Mouse (Mus musculus): ENCODE measurements around the gene Ehbp1. TPM values are rescaled to one million over a fixed set of nuclear protein-coding genes. Genes with fewer than 3 reads are reported as not detected.

The Ehbp1 gene
- polyA plus RNA-seq, 1 experiment from 2014 or later: 6.3 TPM

DNA sequence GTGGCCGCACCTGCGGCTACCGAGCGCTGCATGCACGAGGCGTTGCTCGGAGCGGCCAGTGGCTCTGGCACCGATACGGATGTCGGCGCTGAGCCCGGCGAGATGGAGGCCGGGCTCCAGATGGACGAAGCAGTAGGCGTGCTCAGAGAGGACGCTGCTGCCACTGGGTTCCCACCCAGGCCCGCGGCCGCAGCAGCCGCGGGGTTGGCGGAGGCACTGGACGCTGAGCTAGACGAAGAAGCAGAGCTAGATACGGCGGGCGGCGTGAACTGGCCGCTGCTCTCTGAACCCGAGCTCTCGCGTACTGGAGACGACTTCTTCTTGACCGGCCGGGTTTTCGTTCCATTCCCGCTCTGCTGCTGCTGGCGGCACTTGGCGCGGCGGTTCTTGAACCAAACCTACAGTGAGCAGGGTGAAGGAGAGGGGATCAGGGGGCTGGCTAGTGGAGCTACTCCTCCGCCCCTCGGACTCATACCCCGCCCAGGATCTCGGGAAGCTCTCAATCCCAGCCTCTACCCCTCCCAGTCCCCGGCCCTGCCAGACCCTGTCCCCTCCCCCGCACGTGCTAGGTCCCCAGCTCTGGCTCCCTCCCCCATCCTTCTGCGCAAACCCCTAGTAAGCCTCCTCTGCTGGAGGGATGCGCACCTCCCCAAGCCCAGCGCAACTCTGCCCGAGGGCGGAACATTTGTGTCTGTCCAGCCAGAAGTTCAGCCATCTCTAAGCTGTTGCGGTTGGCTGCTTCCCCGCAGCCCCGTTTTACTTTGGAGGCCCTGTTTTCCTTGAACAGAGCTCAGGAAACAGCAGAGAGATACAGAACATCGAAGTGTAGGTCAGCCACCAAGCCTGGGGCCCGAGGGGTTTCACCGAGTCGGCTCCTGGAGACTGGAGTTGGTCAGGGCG is 345.2 kb downstream of the Ehbp1 start:
- H3K27me3 ChIP-seq (replicated peaks; ENCODE audit: control insufficient read depth, insufficient read depth, low read length): peaks cover 98% of the 10 kb centered on the region
- peak overlapping the region; percentile 28 for H3K4me3 ChIP-seq (ENCODE audit: low read depth, low read length)
- ATAC-seq (replicated peaks; ENCODE audit: low FRiP score) (no peak), DNase-seq (ENCODE audit: low spot score) (peak; percentile 58)
- WGBS: under 1% methylated on average over 63 of the region's 63 CpGs
- H3K27ac ChIP-seq (ENCODE audit: low read depth, low read length): no peak overlapping the region
- peaks cover 14% of the 10 kb centered on the region for H3K4me1 ChIP-seq (replicated peaks; ENCODE audit: control insufficient read depth, insufficient read depth, low read length)
- no peaks in the 10 kb centered on the region for H3K36me3 ChIP-seq (ENCODE audit: control insufficient read depth, insufficient read depth, low read length)
- H3K9ac ChIP-seq (ENCODE audit: low read depth, low read length): no peak overlapping the region
- no peaks in the 10 kb centered on the region for H3K9me3 ChIP-seq (ENCODE audit: control insufficient read depth, low read length)
- peak overlapping the region; percentile 36 for H3K4me2 ChIP-seq

DNA sequence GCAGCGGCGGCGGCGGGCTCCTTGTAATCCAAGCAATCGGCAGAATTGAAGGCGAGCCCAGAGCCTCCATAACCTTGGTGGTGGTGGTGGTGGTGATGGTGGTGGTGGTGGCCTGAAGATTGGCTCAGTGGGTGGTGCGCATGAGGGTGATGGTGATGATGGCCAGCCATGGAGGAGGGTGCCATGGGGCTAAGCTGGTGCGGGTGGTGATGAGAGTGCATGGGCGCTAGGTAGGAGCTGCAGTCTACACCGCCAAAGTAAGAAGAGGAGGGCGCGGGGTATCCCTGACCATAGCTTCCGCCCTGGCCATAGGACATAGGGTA is 345.8 kb downstream of the Ehbp1 start:
- no peaks in the 10 kb centered on the region for H3K9me3 ChIP-seq (ENCODE audit: control insufficient read depth, low read length)
- no peak for DNase-seq (ENCODE audit: low spot score)
- no peak overlapping the region for H3K27ac ChIP-seq (ENCODE audit: low read depth, low read length)
- peak overlapping the region; percentile 28 for H3K4me3 ChIP-seq (ENCODE audit: low read depth, low read length)
- H3K4me2 ChIP-seq: peak overlapping the region; percentile 36
- H3K27me3 ChIP-seq (replicated peaks; ENCODE audit: control insufficient read depth, insufficient read depth, low read length): peaks cover 97% of the 10 kb centered on the region
- 2% methylated on average over 13 of the region's 13 CpGs for WGBS
- 0 out of 2 replicates have a peak, but pooled peaks have one; percentile 8 for ATAC-seq (replicated peaks; ENCODE audit: low FRiP score)
- peaks cover 8% of the 10 kb centered on the region for H3K4me1 ChIP-seq (replicated peaks; ENCODE audit: control insufficient read depth, insufficient read depth, low read length)
- no peaks in the 10 kb centered on the region for H3K36me3 ChIP-seq (ENCODE audit: control insufficient read depth, insufficient read depth, low read length)
- no peak overlapping the region for H3K9ac ChIP-seq (ENCODE audit: low read depth, low read length)

DNA sequence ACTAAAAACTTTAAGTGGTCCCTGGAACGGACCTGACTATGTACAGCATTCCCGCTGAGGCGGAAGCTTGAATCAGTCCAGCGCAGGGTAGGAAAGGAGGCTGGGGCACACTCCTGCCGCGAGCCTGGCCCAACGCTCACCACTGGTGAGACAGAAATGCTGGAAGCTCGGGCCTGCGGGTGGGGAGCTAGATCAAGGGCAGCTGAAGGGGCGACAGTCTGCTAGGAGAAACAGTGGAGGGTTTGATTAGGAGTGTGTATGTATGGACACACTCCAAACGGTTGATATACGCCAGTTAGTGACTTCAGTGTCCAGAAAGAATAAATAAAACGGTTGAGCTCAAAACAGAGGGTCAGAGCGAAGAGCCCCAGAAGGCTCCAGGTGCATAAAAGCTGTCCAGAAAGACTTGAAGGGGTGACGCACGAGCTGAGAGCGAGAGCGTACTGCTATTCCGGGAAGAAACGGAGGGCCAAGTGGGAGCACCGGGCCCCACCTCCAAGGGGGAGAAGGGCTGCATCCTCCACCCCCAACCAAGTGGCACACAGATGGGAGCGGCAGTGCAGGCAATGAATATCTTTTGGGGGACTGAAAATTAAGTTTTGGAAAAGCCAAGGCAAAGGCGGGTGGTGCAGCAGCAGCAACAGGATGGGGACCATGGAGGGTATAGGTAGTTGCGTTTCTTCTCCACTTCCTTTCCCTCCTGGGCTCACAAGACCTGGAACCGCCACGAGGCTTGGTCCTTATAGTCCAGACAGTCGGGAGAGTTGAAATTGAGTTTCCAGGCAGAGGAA is 346.4 kb downstream of the Ehbp1 start:
- Histone ChIP-seq H3K9me3 (ENCODE audit: control insufficient read depth, low read length) (no peaks in the 10 kb centered on the region), H3K4me2 (no peak overlapping the region), H3K4me1 (replicated peaks; ENCODE audit: control insufficient read depth, insufficient read depth, low read length) (peaks cover 8% of the 10 kb centered on the region; the same call in 1 of the 2 replicates), H3K36me3 (ENCODE audit: control insufficient read depth, insufficient read depth, low read length) (no peaks in the 10 kb centered on the region), H3K27ac (ENCODE audit: low read depth, low read length) (no peak overlapping the region), H3K4me3 (ENCODE audit: low read depth, low read length) (no peak overlapping the region), H3K27me3 (replicated peaks; ENCODE audit: control insufficient read depth, insufficient read depth, low read length) (peaks cover 96% of the 10 kb centered on the region), H3K9ac (ENCODE audit: low read depth, low read length) (no peak overlapping the region)
- WGBS: 4% methylated on average over 27 of the region's 27 CpGs
- peak; percentile 50 for DNase-seq (ENCODE audit: low spot score)
- ATAC-seq (replicated peaks; ENCODE audit: low FRiP score): no peak

DNA sequence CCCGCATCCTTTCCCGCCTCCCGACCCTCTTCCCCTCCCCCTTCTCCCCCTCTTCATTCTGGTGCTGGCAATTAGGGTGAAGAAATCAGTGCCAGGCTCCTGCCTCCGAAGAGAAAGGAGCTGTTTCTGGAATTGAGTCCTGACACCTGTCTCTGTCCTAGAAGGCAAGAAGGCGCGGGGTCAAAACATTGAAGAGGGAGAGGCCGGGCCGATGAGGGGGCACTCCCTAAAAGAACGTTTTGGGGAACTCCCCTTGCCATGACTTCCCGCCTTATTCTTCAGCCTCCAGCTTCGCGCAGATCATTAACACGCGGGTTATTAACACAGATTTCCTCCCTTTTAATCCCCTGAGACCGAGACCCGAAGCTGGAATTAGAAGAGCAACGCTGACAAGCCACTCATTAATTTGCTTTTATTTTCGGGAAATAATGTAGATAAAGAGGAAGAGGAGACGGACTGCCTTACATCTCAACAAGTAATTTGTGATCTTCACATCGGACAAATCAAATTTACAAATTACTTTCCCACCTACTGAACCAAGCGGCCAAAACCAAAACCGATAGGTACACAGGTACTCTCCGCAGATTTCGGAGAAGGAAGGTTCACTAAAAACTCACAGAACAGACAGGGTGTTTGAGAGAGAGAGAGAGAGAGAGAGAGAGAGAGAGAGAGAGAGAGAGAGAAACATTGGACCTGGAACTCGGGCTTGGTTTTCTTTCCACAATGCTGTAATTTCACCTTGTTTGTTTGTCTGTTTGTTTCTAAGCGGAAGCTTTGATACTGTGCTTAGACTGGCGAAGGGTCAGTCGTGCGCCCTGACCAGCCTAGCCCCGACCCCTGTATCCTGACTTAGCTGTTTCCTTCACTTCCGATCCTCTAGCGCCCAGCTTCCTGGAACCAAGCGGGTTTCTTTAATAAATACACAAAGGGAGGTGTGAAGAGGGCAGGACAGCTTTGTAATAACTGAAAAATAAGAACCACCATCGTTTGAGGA is 347.4 kb downstream of the Ehbp1 start:
- Histone ChIP-seq H3K4me2 (no peak overlapping the region), H3K4me1 (replicated peaks; ENCODE audit: control insufficient read depth, insufficient read depth, low read length) (peaks cover 8% of the 10 kb centered on the region; the same call in 1 of the 2 replicates), H3K9ac (ENCODE audit: low read depth, low read length) (no peak overlapping the region), H3K36me3 (ENCODE audit: control insufficient read depth, insufficient read depth, low read length) (no peaks in the 10 kb centered on the region), H3K27ac (ENCODE audit: low read depth, low read length) (no peak overlapping the region), H3K9me3 (ENCODE audit: control insufficient read depth, low read length) (no peaks in the 10 kb centered on the region), H3K27me3 (replicated peaks; ENCODE audit: control insufficient read depth, insufficient read depth, low read length) (peaks cover 90% of the 10 kb centered on the region), H3K4me3 (ENCODE audit: low read depth, low read length) (no peak overlapping the region)
- DNase-seq (ENCODE audit: low spot score) (peak; percentile 53), ATAC-seq (replicated peaks; ENCODE audit: low FRiP score) (no peak)
- WGBS: 2% methylated on average over 34 of the region's 34 CpGs

DNA sequence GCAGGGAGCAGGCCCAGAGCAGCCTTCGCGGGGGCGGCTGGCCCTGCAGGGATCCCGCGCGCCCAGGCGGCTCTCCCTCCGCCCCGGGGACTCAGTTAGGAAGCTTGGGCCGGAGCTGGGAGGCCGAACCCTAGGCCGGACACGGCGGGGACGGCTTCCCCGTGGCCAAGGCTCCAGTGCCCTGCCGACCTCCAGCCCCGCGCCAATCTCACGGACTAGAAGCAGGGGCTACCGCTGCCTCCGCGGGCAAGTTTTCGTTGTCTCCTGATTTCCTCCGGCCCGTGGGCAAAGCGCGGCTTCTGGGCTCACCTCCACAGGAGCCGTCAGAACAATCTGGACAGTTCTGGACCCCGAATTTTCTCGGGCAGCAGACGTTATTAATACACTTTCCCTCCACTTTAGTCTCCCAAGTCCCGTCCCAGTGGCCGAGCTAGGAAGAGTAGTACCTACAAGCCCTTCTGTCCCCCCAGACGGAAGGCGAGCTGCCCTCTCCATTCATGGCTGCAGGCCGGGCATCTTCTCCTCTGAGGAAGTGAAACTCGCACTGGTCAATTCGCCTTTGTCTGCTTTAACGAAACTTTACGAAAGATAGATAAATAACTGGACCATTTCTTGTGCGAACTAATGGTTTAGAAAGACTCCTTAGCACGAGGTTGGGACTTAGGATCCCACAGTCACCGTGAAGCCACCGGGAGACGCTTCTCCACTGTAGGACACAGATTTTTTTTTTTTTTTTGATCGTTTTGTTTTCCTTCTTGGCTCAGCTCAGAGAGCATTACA is 348.3 kb downstream of the Ehbp1 start:
- Histone ChIP-seq H3K36me3 (ENCODE audit: control insufficient read depth, insufficient read depth, low read length) (no peaks in the 10 kb centered on the region), H3K9ac (ENCODE audit: low read depth, low read length) (no peak overlapping the region), H3K4me2 (peak overlapping the region; percentile 24), H3K9me3 (ENCODE audit: control insufficient read depth, low read length) (no peaks in the 10 kb centered on the region), H3K4me1 (replicated peaks; ENCODE audit: control insufficient read depth, insufficient read depth, low read length) (peaks cover 8% of the 10 kb centered on the region; the same call in 1 of the 2 replicates), H3K4me3 (ENCODE audit: low read depth, low read length) (no peak overlapping the region), H3K27ac (ENCODE audit: low read depth, low read length) (no peak overlapping the region), H3K27me3 (replicated peaks; ENCODE audit: control insufficient read depth, insufficient read depth, low read length) (peaks cover 89% of the 10 kb centered on the region)
- peak; percentile 66 for DNase-seq (ENCODE audit: low spot score)
- no peak; the same call in 1 of the 2 replicates for ATAC-seq (replicated peaks; ENCODE audit: low FRiP score)
- WGBS: under 1% methylated on average over 46 of the region's 47 CpGs

DNA sequence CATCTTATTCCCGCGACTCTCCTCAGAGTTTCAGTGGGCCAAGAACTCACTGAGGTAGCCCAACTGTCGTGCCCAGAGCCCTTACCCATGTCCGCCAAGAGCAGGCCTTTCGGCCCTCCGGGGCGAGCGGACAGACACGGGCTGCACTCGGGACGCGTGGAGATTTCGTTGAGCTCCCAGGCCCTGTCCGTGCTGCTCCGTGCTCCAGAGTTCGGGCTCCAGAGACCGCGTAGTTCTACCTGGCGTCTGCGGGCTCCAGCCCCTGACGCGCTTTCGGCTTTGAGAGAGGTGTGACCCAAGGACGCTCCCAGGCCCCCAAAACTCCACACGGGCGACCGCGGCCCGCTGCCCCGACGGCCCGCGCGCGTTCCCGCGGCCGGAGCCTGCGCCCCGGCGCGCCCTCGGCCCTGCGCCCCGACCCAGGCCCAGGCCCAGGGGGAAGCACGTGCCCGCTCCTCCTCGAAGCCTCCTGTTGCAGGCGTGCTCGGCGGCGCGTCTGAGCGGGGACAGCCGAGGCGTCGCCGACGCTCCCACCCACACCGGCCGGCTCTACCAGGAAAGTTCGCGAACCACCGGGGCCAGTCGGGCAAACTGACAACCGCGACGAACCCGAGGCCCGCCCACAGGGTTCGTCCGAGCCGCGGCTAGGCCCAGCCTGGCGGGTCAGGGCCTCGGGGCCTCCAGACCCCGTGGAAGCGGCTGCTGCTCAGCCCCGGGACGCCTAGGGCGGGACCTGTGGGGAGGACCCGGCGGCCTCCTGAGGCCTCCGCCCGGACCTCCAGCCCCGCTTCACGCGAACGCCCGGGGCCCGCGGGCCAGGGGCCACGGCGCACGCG is 349.1 kb downstream of the Ehbp1 start:
- peak; percentile 60 for DNase-seq (ENCODE audit: low spot score)

DNA sequence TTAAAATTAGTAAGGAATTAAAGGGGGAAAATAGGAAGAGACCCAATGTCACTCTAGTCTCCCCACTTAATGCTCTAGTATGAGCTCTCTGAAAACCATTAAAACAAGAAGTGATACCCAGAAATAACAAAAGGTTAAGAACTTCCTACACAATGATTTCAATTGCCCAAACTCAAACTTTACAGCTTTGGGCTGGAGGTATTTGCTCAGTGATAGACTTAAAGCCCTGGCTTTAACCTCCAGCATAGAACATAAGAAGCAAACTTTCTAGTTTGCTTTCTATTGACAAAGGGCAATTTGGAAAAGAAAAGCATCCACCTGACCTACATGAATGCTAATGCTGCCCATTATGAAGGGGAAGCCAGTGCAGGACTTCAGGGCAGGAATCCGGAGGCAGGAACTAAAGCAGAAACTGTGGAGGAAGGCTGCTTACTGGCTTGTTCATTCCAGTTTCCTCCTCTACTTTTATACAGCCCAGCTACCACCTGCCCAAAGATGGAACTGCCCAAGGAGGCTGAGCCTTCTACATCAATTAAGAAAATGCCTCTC is 353.6 kb downstream of the Ehbp1 start:
- no peak for ATAC-seq (replicated peaks; ENCODE audit: low FRiP score)
- H3K27ac ChIP-seq (ENCODE audit: low read depth, low read length): no peak overlapping the region
- no peaks in the 10 kb centered on the region for H3K36me3 ChIP-seq (ENCODE audit: control insufficient read depth, insufficient read depth, low read length)
- H3K4me3 ChIP-seq (ENCODE audit: low read depth, low read length): no peak overlapping the region
- no peak for DNase-seq (ENCODE audit: low spot score)
- peaks cover 4% of the 10 kb centered on the region; the same call in 1 of the 2 replicates for H3K4me1 ChIP-seq (replicated peaks; ENCODE audit: control insufficient read depth, insufficient read depth, low read length)
- H3K9ac ChIP-seq (ENCODE audit: low read depth, low read length): no peak overlapping the region
- H3K9me3 ChIP-seq (ENCODE audit: control insufficient read depth, low read length): no peaks in the 10 kb centered on the region
- H3K4me2 ChIP-seq: no peak overlapping the region
- 79% methylated on average over 1 of the region's 1 CpGs for WGBS
- peaks cover 50% of the 10 kb centered on the region for H3K27me3 ChIP-seq (replicated peaks; ENCODE audit: control insufficient read depth, insufficient read depth, low read length)

More for the DNA sequence above, 349.1 kb downstream of the Ehbp1 start:
- Histone ChIP-seq H3K9ac (ENCODE audit: low read depth, low read length) (no peak overlapping the region), H3K36me3 (ENCODE audit: control insufficient read depth, insufficient read depth, low read length) (no peaks in the 10 kb centered on the region), H3K27me3 (replicated peaks; ENCODE audit: control insufficient read depth, insufficient read depth, low read length) (peaks cover 85% of the 10 kb centered on the region), H3K27ac (ENCODE audit: low read depth, low read length) (no peak overlapping the region), H3K4me1 (replicated peaks; ENCODE audit: control insufficient read depth, insufficient read depth, low read length) (peaks cover 8% of the 10 kb centered on the region; the same call in 1 of the 2 replicates), H3K4me2 (peak overlapping the region; percentile 24), H3K9me3 (ENCODE audit: control insufficient read depth, low read length) (no peaks in the 10 kb centered on the region), H3K4me3 (ENCODE audit: low read depth, low read length) (0 out of 2 replicates have a peak overlapping the region, but pooled peaks have one; percentile 5)
- WGBS: 3% methylated on average over 92 of the region's 96 CpGs
- peak; percentile 59; the same call in 1 of the 2 replicates for ATAC-seq (replicated peaks; ENCODE audit: low FRiP score)

All from liver, embryonic 11.5 days (tissue).